ENCODE assay signal across 11 mouse cellular contexts in genomic region chr2:18938923-18939329, GRCm38 (mm10). TPM values are rescaled to one million over a fixed set of nuclear protein-coding genes. Genes with fewer than 3 reads are reported as not detected.
DNase-seq lines count a peak whose midpoint lies in the region; ATAC-seq and TF ChIP-seq lines count a peak whose summit lies in the region.
"Had no signal": no experiment of that assay in that cellular context is flagged by ENCODE, and none has a peak within 500 bp of the region (broad histone marks: within the 10 kb centered on the region; RNA-seq: fewer than 3 reads in every experiment).

No protein-coding gene starts in this region.

- H3K27me3 ChIP-seq in hindbrain, embryonic 12.5 days = no peaks in the 10 kb centered on the region
- H3K27me3 ChIP-seq in hindbrain, embryonic 13.5 days = no peaks in the 10 kb centered on the region
- no peaks in the 10 kb centered on the region for H3K27me3 ChIP-seq in C2C12 (ENCODE audit: control insufficient read depth, insufficient read depth, insufficient read length)
- no peaks in the 10 kb centered on the region for H3K27me3 ChIP-seq in liver, embryonic 13.5 days
- no peaks in the 10 kb centered on the region for H3K27me3 ChIP-seq in forebrain, embryonic 15.5 days
- H3K27me3 ChIP-seq: forebrain, embryonic 13.5 days had no signal

- no peak overlapping the region for H3K4me2 ChIP-seq in hindbrain, embryonic 12.5 days (replicated peaks)
- H3K4me2 ChIP-seq in hindbrain, embryonic 13.5 days = no peak overlapping the region
- H3K4me2 ChIP-seq in liver, embryonic 13.5 days = peak overlapping the region; percentile 28
- no peak overlapping the region for H3K4me2 ChIP-seq in forebrain, embryonic 15.5 days (replicated peaks)
- H3K4me2 ChIP-seq: forebrain, embryonic 13.5 days had no signal

- TF ChIP-seq CTCF in C2C12 (IDR thresholded peaks at IDR 0.05; ENCODE audit: control insufficient read depth, insufficient read depth, insufficient read length) = no peak

- H3K36me3 ChIP-seq in hindbrain, embryonic 12.5 days = no peaks in the 10 kb centered on the region
- no peaks in the 10 kb centered on the region for H3K36me3 ChIP-seq in hindbrain, embryonic 13.5 days
- no peaks in the 10 kb centered on the region for H3K36me3 ChIP-seq in C2C12 (ENCODE audit: control insufficient read depth, insufficient read depth)
- no peaks in the 10 kb centered on the region for H3K36me3 ChIP-seq in liver, embryonic 13.5 days
- H3K36me3 ChIP-seq in forebrain, embryonic 15.5 days = no peaks in the 10 kb centered on the region

- no peaks in the 10 kb centered on the region for H3K79me2 ChIP-seq in C2C12 (ENCODE audit: control insufficient read depth, insufficient read depth)

- H3K27ac ChIP-seq in hindbrain, embryonic 12.5 days = peak overlapping the region; percentile 30
- H3K27ac ChIP-seq in hindbrain, embryonic 13.5 days = no peak overlapping the region
- H3K27ac ChIP-seq in liver, embryonic 13.5 days = peak overlapping the region; percentile 54
- no peak overlapping the region for H3K27ac ChIP-seq in forebrain, embryonic 15.5 days (replicated peaks)
- H3K27ac ChIP-seq: forebrain, embryonic 13.5 days had no signal

- H3K4me1 ChIP-seq in hindbrain, embryonic 12.5 days = peaks cover 43% of the 10 kb centered on the region
- peaks cover 42% of the 10 kb centered on the region for H3K4me1 ChIP-seq in hindbrain, embryonic 13.5 days (replicated peaks)
- peaks cover 100% of the 10 kb centered on the region for H3K4me1 ChIP-seq in liver, embryonic 13.5 days (replicated peaks)
- peaks cover 6% of the 10 kb centered on the region; the same call in 1 of the 2 replicates for H3K4me1 ChIP-seq in forebrain, embryonic 15.5 days

- H3K9me3 ChIP-seq in hindbrain, embryonic 12.5 days (replicated peaks) = no peaks in the 10 kb centered on the region
- H3K9me3 ChIP-seq in hindbrain, embryonic 13.5 days = no peaks in the 10 kb centered on the region
- H3K9me3 ChIP-seq in liver, embryonic 13.5 days (replicated peaks) = no peaks in the 10 kb centered on the region
- no peaks in the 10 kb centered on the region for H3K9me3 ChIP-seq in forebrain, embryonic 15.5 days
- H3K9me3 ChIP-seq: forebrain, embryonic 13.5 days had no signal

- no peak overlapping the region for H3K9ac ChIP-seq in hindbrain, embryonic 12.5 days
- no peak overlapping the region for H3K9ac ChIP-seq in hindbrain, embryonic 13.5 days
- H3K9ac ChIP-seq in liver, embryonic 13.5 days = 0 out of 2 replicates have a peak overlapping the region, but pooled peaks have one; percentile 11
- H3K9ac ChIP-seq in forebrain, embryonic 15.5 days (replicated peaks) = no peak overlapping the region
- H3K9ac ChIP-seq: forebrain, embryonic 13.5 days had no signal

- ATAC-seq in hindbrain, embryonic 12.5 days (ENCODE audit: low FRiP score) = no peak
- ATAC-seq in hindbrain, embryonic 13.5 days (ENCODE audit: low FRiP score) = no peak
- no peak for ATAC-seq in liver, embryonic 13.5 days (ENCODE audit: low read depth)
- ATAC-seq in cerebellum, adult (ENCODE audit: insufficient number of reproducible peaks, low FRiP score, low TSS enrichment) = no peak
- no peak for ATAC-seq in forebrain, embryonic 15.5 days (replicated peaks)
- ATAC-seq: forebrain, embryonic 13.5 days; hindbrain, embryonic 16.5 days had no signal

- no peaks in the 10 kb centered on the region for H3K79me3 ChIP-seq in C2C12 (ENCODE audit: low read depth)

- 30% methylated on average over 8 of the region's 8 CpGs for WGBS in hindbrain, embryonic 12.5 days
- WGBS in hindbrain, embryonic 13.5 days = 26% methylated on average over 8 of the region's 8 CpGs
- 6% methylated on average over 8 of the region's 8 CpGs for WGBS in liver, embryonic 13.5 days (ENCODE audit: insufficient replicate concordance)
- 10% methylated on average over 8 of the region's 8 CpGs for WGBS in forebrain, embryonic 15.5 days

- DNase-seq in Muller cell, postnatal 12 days (ENCODE audit: inconsistent ontology term) = peak; percentile 55
- no peak for DNase-seq in liver, embryonic 13.5 days
- DNase-seq in kidney, postnatal 14 days = no peak
- DNase-seq: cerebellum, adult 18-20 months had no signal

- no peak overlapping the region for H3ac ChIP-seq in C2C12 (ENCODE audit: control insufficient read depth, insufficient read length, low read depth)

- H3K4me3 ChIP-seq in hindbrain, embryonic 12.5 days = no peak overlapping the region
- no peak overlapping the region for H3K4me3 ChIP-seq in hindbrain, embryonic 13.5 days
- H3K4me3 ChIP-seq in C2C12 (ENCODE audit: insufficient read depth, poor library complexity, severe bottlenecking) = no peak overlapping the region
- H3K4me3 ChIP-seq in liver, embryonic 13.5 days (replicated peaks) = no peak overlapping the region
- H3K4me3 ChIP-seq in forebrain, embryonic 15.5 days = no peak overlapping the region
- H3K4me3 ChIP-seq: forebrain, embryonic 13.5 days had no signal

TF ChIP-seq in C2C12, 6 proteins besides CTCF, POLR2A, EP300 and RAD21:
- TF ChIP-seq USF1 (IDR thresholded peaks at IDR 0.05; ENCODE audit: low read depth) (peak; percentile 29), MYOD1 (IDR thresholded peaks at IDR 0.05; ENCODE audit: control insufficient read depth, insufficient read length, low read depth) (no peak), FOSL1 (IDR thresholded peaks at IDR 0.05; ENCODE audit: insufficient read depth, low read length, poor library complexity, severe bottlenecking) (no peak), MAX (IDR thresholded peaks at IDR 0.05) (no peak), CEBPB (IDR thresholded peaks at IDR 0.05; ENCODE audit: low read depth) (peak; percentile 28), MYOG (IDR thresholded peaks at IDR 0.05; ENCODE audit: control insufficient read depth, extremely low read depth, insufficient read length) (no peak)

RNA-seq across cellular contexts. Expression of gene Pip4k2a, which starts 59.0 kb away (rescaled TPM):
- 12.5 and 15.4 TPM in 2 replicates for polyA plus RNA-seq in hindbrain, embryonic 12.5 days (2016; fragmentation: Nextera tagmentation; extraction: Ambion mirVana)
- polyA plus RNA-seq in hindbrain, embryonic 13.5 days (2015; fragmentation: Nextera tagmentation; extraction: Ambion mirVana) = 10.8 and 11.1 TPM in 2 replicates
- polyA plus RNA-seq in C2C12 (2012; fragmentation: generic; extraction: Trizol) = 8.7 TPM
- polyA plus RNA-seq in liver, embryonic 13.5 days (2015; fragmentation: Nextera tagmentation; extraction: Ambion mirVana) = 15.8 and 18.8 TPM in 2 replicates
- polyA plus RNA-seq in forebrain, embryonic 15.5 days (2015; fragmentation: Nextera tagmentation; extraction: Ambion mirVana) = 11.1 and 11.8 TPM in 2 replicates

RNA-seq across cellular contexts. Expression of gene 4930426L09Rik, which starts 59.2 kb away (rescaled TPM):
- polyA plus RNA-seq in hindbrain, embryonic 12.5 days (2016; fragmentation: Nextera tagmentation; extraction: Ambion mirVana) = 0.37 and 0.73 TPM in 2 replicates
- polyA plus RNA-seq in hindbrain, embryonic 13.5 days (2015; fragmentation: Nextera tagmentation; extraction: Ambion mirVana) = 0.44 and 0.57 TPM in 2 replicates
- 0.54 TPM for polyA plus RNA-seq in C2C12 (2012; fragmentation: generic; extraction: Trizol)
- polyA plus RNA-seq in liver, embryonic 13.5 days (2015; fragmentation: Nextera tagmentation; extraction: Ambion mirVana) = 0.17 and 0.22 TPM in 2 replicates
- polyA plus RNA-seq in forebrain, embryonic 15.5 days (2015; fragmentation: Nextera tagmentation; extraction: Ambion mirVana) = 0.24 and 0.38 TPM in 2 replicates

Comparison
In these comparisons a context has a peak if more than half of its experiments do, and no peak if none do; other contexts are left out.
1. H3K27ac ChIP-seq: peak in hindbrain, embryonic 12.5 days (single experiment) and liver, embryonic 13.5 days (single experiment); none in hindbrain, embryonic 13.5 days (single experiment) and forebrain, embryonic 15.5 days (single experiment).